Mouse (Mus musculus) T-helper 1 cell (primary cell): ENCODE measurements around the gene Eif2d.

Experiments used
- in situ Hi-C: fragments of 300-600 bp; cut with MboI, MseI; formaldehyde crosslinking; loops from one replicate; pipeline ENCODE4 v1.15.1; 2025; ENCODE audit warnings: high pct_unique_total_duplicates

Eif2d gene

DNA sequence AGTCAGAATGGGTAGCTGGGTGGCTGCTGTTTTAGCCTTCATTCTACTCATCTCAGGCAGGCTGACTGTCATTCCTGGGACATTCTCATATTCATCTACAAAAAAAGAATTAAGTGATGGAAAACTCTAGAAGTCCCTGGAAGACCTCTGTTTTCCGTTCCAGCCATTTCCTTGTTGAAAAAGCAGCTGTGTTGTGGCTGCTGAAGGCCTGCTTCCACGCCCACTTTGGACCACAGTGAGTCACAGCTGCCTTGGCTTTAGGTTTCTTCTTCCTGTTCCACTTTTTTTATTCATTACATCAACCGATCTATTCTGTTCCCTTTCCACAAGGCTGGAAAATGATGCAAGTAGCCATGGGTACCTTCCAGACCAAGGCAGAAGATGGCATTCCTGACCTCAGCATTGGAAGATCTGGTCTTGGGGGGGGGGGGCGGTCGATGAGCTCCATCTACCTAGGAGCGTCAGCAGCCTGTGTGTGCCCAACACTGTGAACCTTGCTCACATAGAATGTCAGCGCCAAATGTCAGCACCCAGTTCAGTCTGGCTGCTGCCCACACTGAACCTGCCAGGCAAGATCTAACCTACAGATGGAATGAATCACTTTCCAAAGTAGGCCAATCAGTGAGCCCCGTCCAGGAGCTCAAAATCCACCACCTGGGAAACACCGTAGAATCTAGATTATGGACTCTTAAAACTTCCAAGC, 31.4 kb downstream of the Eif2d start:
- in situ Hi-C loops = loop anchor here (5.0 kb wide), 1 partner anchor 78 kb away; no protein-coding TSS in a partner anchor

- in situ Hi-C loops = loop anchor here (5.0 kb wide), 1 partner anchor 77 kb away; no protein-coding TSS in a partner anchor
Measured at GRCm38 (mm10) chr1:131184956-131185660, 32.1 kb downstream of the Eif2d start.

- in situ Hi-C loops = no loop called here
Measured at GRCm38 (mm10) chr1:131185821-131186506, 33.0 kb downstream of the Eif2d start.

- in situ Hi-C loops = no loop called here
Measured at GRCm38 (mm10) chr1:131186995-131187394, 34.0 kb downstream of the Eif2d start.

DNA sequence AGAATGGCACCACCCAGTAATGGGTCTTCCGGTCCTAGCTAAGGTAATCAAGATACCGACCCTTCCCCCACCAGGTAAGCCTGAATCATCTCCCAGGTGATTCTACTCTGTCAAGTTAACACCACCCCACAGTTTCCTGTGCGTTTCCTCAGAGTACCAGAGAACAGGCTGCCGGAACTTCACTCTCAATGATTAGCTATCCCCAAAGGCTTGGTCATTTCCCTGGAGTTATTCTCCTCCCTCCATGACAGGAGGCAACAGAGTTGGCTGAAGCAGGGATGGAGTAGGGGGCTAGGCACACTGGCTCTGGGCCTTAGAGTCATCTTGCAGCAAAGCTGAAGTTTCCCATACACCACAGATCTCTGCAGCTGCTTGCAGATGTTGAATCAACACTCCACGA, 34.9 kb downstream of the Eif2d start:
- in situ Hi-C loops = no loop called here

GRCm38 (mm10) chr1:131188655-131189054, 35.7 kb downstream of the Eif2d start:
- in situ Hi-C loops = no loop called here

GRCm38 (mm10) chr1:131193746-131194145, 40.8 kb downstream of the Eif2d start:
- in situ Hi-C loops = no loop called here

DNA sequence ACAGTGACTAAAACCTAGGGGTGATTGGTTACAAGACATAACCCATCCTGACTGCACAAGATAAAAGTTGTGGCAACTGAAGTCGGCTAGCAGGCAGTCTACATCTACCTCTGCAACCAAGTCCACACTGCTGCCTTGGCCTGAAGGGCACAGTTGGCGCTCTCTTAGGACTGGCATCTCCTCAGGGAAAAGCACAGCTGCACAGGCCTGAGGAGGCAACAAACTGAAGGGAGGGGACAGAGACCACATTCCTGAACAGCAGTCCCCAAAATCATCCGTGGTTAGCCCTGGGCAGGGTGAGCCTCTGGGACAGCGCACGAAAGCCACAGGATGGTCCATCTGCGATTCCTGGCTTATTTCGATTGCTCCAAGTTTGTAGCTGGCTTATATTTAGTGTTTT, 42.7 kb downstream of the Eif2d start:
- in situ Hi-C loops = no loop called here

- in situ Hi-C loops = no loop called here
Measured at GRCm38 (mm10) chr1:131196107-131196506, 43.1 kb downstream of the Eif2d start.

GRCm38 (mm10) chr1:131198417-131198960, 45.5 kb downstream of the Eif2d start:
- in situ Hi-C loops = no loop called here

DNA sequence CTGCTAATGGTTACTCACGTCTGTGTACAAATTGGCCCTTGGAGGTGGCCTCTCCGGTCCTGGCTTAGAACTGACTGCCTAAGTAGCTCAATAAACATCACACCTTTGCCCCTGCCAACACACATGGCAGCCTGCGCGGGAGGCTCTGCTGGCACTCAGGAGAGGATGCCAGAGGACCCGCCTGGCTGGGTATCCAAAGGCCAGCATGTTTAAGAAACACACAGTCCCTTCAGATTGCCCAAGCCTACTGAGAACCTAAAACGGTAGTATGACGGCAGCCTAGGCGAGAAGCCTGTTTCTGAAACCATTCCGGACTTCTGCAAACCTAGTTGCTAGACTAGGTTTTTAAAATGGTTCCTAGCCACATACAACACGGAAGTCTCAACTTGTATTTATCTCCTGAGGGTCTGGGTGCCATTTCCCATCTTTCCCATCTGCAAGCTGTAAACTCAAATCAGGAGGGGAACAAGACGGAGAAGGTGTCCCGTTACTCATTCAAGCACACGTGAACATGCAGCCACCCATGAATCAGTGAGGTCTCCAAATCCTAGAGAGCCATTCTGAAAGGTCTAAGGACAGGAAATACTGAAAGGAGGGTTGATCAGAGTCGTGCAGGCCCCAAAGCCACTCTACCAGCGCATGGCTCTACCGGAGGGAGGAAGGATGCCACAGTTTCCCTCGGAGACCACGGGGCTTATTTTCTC, 46.3 kb downstream of the Eif2d start:
- in situ Hi-C loops = no loop called here

- in situ Hi-C loops = loop anchor here (5.0 kb wide), 1 partner anchor 83 kb away; no protein-coding TSS in a partner anchor
Measured at GRCm38 (mm10) chr1:131199976-131200375, 47.0 kb downstream of the Eif2d start.

DNA sequence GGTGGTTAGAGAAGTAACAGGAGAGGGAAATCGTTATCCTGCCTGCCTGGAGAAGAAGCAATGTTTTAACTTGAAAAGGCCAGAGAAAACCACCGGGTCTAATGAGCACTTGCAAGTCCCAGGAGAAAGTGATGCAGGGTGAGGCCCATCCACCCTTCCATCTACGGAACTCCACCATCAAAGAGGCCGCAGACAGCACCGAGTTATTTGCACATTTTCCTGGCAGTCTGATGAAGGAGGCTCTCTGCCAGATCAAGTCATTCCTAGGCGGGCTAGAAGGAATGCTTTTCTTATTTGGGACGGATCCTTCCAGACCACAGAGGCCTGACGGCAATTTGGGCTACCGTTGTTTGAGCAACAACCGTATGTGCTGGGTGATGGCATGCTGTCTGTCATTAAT, 47.6 kb downstream of the Eif2d start:
- in situ Hi-C loops = loop anchor here (5.0 kb wide), 1 partner anchor 83 kb away; no protein-coding TSS in a partner anchor

DNA sequence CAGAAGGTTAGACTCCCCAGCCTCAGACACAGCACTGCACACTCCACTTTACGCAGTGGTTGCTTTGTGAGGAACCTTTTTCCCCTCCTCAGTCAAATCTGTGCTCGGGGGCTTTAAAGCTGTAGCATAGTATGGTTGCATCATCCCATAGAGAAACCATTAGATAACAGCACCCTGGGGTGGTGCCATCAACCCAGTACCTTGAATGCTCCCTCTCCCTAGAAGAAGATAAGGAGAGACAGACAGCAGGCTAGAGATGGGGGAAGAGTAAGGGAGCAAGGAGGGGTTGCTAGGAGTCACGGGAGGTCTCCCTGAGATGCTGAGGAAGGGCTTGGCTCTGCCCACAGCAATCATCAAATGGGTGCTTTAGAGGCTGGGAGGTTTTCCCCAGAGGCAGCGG, 48.4 kb downstream of the Eif2d start:
- in situ Hi-C loops = loop anchor here (5.0 kb wide), 1 partner anchor 84 kb away; no protein-coding TSS in a partner anchor

DNA sequence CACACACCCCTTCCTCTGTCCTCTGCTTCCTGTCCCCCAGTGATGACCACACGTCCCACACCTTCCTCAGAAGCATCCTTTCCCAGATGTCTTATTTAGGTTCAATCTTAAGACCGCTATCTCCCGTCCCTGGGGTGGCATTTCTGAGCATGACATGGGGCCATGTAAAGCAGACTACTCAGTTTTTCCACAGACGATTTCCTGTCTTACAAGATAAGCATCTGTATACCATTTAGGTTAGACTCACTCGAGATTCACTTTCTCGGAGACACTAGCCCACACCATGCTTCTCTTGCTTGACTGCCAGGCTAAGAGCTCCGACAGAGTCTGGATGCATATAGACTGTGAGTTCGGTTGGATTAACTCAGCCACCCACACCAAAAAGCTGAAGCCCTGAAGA, 51.5 kb downstream of the Eif2d start:
- in situ Hi-C loops = loop anchor here (5.0 kb wide), 1 partner anchor 87 kb away; no protein-coding TSS in a partner anchor

DNA sequence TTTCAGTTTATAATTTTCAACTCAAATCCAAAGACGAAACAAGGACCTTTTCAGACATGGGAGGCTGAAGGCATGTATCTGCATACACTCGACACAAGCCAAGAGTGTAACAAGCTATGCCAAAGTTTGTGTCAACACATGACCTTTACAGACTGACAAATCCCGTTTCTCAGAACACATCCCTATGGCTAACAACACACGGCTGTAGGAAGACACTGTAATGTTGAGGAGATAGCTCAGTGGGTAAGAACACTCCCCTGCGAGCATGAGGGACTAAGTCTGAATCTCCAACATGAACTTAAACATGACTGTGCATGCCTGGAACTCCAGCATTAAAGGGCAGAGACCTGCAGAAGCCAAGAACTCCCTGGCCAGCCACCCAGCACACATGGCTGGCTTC, 53.4 kb downstream of the Eif2d start:
- in situ Hi-C loops = no loop called here

DNA sequence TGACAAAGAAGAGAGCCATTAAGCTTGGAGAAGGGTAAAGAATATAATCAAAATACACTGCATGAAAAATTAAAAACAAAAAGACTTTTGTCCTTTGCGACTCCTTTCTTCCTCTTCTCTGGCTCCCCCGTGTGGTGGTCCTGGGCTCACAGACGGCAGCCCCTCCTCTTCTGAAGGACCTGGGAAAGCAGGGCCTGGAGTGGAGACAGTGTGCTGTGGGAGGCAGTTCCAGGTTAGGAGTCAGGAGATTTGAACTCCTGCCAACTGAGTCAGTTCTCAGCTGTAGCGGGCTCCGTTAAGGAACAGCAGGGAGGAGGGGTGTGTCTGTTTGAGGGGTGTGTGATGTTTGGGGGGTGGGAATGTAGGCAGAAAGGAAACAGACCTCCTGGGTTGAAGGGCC, 54.5 kb downstream of the Eif2d start:
- in situ Hi-C loops = no loop called here

DNA sequence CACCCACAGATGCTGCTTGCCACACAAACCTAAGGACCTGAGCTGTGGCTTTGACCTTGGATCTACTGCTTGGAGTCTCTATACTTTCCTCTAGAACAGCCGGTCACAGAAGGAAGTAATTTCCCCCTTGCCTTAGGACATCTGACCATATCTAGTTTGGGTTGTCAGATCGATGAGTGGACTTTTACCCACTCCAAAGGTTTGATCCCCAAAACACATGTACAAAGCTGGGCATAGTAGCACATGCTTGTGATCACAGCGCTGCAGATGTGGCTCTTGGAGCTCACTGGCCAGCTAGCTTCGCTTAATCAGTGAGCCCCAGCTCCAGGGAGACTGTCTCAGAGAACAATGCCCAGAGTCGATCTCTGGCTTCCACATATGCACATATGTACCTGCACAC, 55.1 kb downstream of the Eif2d start:
- in situ Hi-C loops = no loop called here

- in situ Hi-C loops = no loop called here
Measured at GRCm38 (mm10) chr1:131208800-131209199, 55.8 kb downstream of the Eif2d start.

DNA sequence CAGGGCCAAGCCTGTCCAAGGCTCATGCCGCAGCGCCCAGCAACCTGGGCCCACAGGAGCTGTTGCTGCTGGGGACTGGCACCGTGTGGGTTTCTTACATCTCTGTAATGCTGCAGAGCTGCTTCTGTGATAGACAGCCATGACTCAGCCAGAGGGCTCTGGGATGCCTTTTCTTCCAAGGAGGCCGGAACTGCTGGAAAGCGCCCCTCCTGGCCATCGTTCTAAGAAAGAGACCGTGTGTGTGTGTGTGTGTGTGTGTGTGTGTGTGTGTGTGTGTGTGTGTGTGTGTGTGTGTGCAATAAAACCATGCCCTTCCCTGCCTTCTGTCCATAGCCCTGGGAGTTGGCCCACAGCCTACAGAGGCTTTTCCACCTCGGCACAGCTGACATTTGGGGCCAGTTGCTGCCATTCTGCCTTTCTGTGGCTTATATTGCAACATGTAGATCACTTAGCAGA, 57.0 kb downstream of the Eif2d start:
- in situ Hi-C loops = no loop called here

- in situ Hi-C loops = no loop called here
Measured at GRCm38 (mm10) chr1:131211655-131212054, 58.7 kb downstream of the Eif2d start.
